Mouse (Mus musculus) brain, embryonic 18.5 days (tissue): Measurements from ENCODE around the gene Adat1.

Experiments
- DNase-seq: peaks from one replicate; pipeline ENCODE4 v3.0.0-alpha.2; 2012; ENCODE audit warnings: low read depth, low spot score

Gene Adat1

DNA sequence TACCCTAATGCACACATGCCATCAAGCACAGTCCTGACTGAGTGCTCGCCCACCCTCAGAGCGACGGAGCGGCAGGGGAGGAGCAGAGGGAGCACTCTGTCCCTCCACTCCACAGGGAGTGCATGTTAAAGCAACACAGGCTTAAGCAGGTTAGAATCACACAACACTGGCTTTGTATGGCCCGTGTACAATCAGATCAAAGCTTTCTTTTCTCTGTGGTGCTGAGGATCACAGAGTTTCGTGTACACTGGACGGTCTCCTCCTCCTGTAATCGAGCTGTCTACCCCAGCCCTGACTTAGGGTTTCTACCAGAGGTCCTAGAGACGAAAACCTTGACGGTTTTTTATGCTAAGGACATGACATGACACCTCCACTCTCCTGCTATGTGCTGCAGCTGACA, 23.6 kb downstream of the Adat1 start:
- no peak for DNase-seq

DNA sequence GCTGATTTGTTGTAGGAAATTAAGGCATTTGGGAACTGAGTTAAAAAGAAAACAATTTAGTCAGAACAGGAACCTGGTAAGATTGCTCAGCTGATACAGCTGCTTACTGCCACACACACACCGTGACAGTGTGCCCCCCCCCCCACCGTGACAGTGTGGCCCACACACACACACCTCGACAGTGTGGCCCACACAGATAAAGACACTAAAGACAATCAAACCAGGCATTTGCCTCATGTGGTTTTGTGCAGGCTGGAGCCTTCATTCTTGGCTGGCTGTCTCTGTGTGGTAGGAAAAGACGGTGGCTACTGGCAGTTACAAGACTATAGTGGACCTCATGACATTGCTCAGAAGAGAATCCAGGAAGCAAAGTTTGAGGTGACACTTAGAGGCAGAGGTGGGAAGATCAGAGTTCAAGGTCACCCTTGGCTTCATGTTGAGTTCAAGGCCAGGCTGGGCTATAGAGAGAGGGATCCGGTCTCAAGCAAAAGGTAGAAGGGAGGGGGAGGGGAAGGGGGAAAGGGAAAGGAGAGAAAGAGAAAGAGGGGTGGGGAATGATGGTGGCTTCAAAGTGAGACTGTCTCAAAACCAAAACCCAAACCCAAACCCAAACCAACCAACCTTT, 24.7 kb downstream of the Adat1 start:
- DNase-seq = no peak

DNA sequence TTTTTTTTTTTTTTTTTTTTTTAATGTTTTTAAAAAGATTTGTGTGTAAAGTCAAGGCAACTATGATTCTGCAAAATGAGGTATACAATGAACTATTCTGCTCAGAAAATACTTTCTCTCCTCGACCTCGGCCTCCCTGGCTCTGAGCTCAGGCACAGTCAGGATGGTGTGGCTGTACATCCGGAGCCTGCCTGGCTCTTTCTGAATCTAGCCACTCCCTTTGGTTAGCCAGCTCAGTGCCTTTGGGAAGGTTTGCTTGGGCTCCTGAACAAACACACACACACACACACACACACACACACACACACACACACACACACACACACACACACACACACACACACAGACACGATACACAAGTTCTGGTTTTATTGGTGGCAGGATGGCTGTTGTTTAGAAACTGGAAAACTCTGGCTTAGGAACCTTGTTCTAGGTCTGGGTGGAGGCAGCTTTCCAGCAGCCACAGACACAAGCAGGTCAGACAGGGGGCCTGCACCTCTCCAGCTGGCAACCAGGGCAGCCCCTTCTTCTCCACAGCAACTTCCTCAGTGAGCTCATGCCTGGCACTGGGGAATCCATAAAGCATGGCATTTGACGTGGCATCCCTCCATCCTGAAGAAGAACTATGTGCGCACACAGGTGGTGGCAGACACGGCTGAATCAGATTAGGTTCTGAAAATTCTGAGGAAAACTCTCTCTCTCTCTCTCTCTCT, 27.1 kb downstream of the Adat1 start:
- DNase-seq = no peak

DNA sequence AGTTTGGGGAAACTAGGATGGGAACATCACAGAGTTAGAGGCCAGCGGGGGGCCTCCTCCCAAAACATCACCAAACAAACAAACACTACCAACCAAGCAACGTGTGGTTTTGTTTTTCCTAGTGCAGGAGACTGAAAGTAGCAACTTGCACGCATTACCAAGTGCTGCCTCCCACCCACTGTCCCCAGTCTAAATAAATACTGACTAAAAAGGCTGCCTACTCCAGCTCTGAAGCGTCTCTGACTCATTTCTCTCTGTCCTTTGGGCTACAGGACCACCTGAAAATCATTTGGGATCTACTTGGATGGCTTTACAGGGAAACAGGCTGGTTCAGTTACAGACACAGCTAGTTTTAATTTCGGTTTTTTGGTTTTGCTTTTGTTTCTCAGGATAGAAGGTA, 27.8 kb downstream of the Adat1 start:
- no peak for DNase-seq

DNA sequence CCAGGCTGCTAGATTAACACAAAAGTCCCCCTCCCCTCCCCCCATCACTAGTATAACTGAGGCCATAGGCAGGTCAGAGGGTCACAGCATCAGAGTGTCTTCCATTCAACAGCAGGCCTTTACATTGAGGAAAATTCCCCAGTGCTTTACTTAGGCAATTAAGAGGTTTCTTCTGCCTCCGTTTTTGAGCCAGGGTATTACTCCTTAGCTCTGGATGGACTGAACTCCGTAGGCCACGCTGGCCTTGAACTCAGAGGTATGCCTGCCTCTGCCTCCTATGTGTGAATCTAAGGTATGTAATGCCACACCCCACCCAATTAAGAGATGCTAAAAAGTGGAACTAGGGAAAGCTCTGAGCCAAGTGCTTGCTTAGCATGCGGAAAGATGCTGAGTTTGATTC, 28.6 kb downstream of the Adat1 start:
- no peak for DNase-seq

DNA sequence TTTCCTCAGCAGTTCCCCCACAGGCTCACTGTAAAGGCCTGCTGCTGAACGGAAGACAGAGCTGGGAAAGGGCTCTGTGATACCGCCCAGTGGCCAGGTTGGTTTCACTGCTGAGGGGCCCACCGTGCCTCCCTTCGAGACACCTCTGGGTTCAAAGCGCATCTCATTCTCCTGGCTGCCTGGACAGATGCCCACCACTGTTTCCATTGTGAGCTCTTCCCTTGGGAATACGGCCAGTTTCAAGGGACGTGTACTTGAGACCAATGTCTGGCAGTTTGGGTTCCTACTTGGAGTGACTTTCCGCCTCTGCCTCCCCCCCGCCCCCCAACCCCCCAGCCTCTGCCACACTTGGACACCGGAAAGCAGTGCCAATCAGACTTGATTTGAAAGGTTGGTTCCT, 29.0 kb downstream of the Adat1 start:
- no peak for DNase-seq

DNA sequence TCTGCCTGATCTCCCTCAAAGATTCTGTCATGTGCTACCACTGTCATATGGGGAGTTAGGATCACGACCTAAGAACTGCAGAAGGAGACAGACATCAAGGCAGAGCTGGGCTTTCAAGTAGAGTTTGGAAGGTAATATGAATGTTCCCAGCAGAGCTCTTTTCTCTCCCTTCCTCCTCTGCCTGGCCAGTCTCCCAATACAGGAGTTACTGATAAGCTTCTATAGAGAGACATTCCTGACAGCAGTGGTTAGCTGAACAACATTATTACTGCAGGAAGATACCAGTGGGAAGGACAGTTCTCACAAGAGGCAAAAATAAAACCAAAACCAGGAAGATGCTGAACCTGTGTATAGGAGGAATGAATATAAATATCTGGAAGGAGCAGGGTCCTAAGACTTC, 29.5 kb downstream of the Adat1 start:
- DNase-seq = no peak

DNA sequence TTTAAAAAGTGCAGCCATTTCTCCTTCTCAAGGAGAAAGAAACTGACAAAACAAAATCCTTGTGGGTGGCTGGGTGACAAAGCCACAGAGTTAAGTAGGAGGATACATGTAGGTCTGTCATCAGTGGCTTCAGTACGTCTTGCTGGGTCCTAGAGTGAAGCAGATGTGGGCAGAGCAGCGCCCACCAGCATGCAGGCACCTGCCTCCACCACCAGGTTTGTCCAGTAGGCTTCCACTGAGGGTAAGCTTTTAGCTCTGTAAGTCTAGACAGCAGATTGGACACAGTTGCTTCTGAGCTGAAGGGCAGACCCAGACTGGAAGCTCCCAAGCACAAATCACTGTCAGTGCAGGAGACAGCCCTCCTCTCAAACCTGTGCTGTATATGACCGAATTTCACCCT, 30.8 kb downstream of the Adat1 start:
- no peak for DNase-seq

DNA sequence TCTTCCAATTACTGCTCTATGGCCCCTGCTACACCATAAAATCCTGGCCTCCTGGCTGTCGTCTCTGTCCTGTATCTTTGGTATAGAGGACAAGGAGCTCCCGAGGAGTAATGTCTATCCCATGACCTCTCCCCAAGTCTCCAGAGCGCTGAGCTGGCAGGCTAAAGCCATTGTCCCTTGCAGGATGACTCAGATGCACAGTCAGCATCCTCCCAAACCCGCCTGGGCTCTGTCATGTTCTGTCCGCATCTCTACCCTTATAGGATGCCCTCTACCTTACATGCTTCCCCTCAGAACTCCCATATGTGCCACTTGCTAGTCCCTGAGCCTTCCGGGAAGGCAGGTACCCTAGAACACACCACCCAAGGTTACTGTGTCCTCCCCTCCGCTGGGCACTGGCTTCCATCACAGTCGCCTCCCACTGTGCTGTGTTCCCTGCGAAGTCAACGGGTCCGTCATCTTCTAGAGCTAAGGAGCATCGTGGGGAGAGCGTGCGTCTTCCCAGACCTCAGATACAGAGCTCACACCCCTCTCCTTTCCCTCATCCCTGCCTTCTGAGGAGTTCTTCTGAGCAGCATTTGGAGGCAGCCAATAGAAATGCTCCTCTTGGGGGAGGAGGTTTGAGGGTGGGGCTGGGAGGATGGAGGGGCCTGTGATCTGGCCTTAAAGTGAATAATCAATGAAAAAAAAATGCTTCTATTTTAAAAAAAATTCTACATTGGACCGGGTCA, 31.3 kb downstream of the Adat1 start:
- no peak for DNase-seq

DNA sequence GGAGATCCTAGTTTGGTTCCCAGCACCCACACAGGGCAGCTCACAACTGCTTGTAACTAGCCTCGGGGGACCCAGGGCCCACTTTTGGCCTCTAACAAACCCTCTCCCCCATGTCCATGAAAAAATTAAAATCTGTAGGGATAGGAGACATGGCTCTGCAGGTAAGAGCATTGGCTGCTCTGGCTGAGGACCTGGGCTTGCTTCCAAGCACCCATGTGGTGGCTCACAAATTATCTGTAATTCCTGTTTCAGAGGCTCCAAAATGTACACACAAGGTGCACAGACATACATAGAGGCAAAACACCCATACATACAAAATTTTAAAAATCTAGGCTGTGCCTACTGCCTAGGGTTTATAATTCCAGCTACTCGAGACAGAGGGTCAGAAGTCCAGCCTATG, 34.9 kb downstream of the Adat1 start:
- no peak for DNase-seq

DNA sequence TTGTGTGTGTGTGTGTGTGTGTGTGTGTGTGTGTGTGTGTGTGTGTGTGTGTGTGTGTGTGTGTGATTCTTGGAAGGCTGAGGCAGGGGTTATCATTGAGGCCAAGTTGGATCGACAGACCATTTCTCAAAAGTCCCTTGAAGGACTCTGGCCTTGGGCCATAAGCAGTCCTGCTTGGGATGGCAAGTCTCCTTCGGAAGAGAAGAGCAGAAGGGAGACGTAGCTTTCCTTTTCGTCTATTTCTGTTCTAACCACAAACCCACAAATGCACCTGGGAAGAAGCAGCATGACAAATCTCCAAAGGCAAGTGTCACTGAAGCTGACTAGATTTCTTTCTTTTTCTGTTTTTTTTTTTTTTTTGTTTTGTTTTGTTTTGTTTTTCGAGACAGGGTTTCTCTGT, 36.2 kb downstream of the Adat1 start:
- no peak for DNase-seq

DNA sequence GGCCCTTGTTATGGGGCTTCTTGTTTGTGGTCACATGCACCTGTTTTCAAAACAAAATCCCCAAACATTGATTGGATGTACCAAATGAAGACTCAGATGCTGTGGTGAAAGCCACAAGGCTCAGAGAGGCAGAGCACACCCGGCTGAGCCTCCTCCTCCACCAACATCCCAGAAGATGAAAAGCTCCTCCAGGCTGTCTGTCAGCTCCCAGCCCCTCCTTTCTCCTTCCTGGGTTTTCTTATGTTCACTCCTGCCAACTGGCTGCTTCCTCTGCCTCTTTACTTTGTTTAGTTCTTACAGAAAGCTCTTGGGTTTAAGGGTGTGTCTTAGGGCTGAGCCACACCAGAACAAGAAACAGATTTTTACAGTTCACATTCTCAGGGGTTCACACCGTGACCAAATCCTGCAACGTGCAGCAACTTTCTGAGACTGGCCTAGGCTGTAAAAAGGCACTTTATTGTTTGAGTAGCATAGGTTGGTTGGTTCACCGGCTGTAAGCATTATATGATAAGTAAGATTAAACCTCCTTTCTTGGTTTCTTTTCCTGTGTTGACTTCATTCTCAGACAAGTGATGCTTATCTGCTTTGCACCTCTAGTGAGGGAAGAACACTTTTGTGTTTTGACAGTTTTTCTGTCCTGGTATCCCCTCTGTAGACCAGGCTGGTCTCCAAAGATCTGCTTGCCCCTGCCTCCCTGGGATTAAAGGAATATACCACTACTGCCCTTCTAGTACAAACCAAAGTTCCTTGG, 37.1 kb downstream of the Adat1 start:
- no peak for DNase-seq

DNA sequence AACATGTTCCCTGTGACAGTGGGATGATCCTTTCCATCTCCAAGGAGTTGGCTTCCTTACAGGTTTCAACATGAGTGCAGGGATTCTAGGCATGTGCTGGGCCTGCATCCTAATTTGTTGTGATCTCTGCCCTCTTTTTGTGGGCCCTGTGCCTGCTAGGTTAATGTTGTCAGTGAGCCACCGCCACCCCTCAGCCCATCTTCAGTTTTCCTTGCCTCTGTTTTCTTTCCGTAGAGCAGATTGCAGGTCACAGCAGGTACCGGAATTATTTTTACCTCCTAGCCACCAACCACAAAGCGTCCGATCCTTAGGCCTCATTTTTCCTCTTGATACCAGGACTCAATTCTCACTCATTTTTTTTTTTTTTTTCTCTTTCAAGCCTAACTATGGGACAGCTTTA, 40.2 kb downstream of the Adat1 start:
- no peak for DNase-seq

DNA sequence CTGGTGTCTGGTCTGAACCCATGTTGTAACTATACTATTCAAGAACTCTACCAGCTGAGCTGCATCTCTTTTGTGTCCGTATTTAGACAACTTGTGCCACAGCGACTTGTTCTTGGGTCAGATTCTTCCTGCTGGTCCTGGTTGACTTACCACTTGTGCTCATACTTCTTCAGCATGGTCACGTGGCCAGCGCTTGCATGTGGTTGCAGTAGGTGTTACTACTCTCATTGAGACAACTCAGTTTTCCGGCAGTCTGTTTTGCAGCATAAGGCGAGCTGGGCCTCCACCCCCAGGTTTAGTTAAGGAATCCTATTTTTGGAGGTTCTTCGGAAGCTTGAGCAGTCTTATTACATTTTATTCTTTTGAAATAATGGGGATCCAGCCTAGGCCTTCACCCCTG, 40.8 kb downstream of the Adat1 start:
- no peak for DNase-seq

DNA sequence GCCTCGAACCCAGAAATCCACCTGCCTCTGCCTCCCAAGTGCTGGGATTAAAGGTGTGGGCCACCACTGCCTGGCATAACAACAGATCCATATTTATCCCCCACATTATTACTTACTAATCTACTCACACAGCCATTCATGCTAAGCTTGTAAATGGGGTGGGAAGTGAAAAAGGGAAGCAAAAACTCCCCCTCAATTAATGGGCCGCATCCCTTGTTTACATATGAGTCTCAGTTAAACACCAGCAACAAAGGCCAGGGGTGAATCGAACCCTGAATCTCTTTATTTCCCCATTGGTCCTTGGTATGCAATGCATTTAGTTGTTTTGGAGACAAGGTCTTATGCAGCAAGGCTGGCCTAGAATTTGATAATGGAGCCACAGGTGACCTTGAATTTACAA, 41.3 kb downstream of the Adat1 start:
- no peak for DNase-seq

DNA sequence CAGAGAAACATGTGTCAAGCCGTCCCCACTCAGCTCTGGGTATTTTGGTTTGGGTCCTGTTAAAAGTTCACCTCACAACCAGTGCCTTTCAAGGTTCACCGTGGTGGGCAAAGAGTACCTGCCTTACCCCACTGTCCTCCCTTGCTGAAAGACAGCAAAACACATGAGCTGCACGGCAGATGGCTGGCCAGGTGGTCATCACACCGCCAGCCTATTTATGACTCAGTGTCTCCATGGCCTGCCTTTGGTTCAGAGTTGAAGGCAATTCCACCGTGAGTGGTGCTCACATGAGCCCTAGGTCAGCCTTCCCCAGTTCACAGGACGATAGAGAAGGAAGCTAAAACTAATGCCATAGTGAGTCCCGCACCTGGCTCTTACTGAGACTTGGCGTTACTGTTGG, 44.1 kb downstream of the Adat1 start:
- no peak for DNase-seq

DNA sequence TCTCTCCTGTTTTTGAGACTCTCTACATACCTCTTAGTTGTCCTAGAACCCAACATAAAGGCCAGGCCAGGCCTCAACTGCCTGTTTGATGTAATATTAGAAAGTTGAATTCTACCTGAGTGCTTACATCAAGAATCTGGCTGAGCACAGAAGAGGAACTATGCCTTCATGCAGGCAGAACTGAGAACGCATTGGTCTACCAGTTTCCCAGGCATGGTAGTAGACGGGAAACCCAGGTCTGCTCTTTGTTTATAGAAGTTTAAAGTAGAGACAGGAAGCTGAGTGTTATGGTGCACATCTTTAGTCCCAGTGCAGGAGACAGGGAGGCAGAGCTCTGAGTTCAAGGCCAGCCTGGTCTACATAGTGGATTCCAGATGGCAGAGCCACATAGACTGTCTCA, 45.0 kb downstream of the Adat1 start:
- DNase-seq = no peak

DNA sequence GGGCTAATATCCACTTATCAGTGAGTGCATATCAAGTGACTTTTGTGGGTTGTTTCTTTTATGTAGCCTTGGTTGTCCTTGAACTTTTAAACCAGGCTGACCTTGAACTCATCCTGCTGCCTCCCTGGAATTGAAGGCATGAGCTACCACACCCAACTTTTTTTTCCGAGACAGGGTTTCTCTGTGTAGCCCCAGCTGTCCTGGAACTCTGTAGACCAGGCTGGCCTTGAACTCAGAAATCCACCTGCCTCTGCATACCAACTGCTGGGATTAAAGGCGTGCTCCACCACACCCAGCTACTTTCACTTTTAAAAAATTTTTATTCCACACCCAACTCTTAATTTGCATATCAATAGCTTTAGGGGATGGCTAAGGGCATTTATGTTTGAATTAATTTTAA, 48.6 kb downstream of the Adat1 start:
- no peak for DNase-seq

DNA sequence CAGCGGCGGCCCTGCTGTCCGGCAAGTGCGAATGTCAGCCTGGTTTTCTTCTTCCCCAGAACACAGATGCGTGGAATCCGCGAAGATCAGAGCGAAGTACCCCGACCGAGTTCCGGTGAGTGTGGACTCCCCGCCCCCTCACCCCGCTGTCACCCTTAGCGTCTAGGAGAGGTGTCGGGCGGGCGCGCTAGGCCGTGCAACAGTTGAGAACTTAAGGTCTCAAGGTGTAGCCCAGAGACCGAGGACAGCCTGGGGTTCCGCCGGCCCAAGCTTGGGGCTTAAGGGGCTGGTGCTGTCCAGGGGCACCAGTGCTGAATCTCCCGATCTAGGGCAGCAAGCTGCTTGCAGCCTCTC, 51.0 kb downstream of the Adat1 start:
- no peak for DNase-seq

DNA sequence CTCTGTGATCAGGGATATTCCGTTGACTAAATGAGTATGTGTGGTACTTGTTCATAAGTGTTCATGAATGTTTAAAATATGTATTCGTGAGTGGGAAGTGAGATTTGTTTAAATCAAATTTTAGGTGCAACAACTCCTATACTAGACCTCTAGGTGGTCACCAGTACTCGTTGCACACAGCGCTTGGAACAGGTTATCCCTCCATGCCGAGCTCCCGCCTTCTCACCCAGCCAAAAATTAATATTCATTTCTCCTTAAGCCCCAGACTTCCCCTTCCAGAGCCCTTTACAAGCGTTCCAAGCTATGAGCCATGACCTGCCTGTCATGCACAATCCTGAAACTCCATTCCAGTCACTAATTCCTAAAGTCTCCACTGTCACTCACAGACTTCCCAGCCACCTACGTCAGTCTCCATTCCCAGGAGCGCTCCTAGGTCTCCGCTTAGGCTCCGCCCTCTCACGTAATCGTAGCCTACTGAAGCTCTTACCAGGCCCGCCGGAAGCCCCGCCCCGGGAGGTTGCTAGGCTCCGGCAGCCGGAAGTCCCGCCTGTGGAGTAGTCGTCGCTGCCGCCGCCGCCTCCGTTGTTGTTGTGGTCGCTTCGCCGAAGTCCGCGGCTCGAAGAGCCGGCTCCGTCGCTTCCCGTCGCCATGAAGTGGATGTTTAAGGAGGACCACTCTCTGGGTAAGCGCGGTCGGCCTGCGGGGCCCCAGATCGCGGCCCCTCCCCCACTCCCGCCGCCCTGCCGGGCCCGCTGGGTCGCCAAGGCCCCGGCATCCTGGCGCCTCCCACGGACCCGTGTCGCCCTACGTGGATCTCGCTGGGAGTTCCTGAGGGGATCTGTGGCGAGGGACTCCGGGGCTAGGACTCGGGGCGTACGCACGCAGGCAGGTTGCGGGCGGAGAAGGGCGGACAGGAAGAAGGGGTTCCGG, 51.7 kb downstream of the Adat1 start, which contains the start of gene Gabarapl2:
Gene Gabarapl2, plus strand, starts transcription at position 533 of the 930 bp plus-strand sequence.
- DNase-seq = peak; percentile 88

DNA sequence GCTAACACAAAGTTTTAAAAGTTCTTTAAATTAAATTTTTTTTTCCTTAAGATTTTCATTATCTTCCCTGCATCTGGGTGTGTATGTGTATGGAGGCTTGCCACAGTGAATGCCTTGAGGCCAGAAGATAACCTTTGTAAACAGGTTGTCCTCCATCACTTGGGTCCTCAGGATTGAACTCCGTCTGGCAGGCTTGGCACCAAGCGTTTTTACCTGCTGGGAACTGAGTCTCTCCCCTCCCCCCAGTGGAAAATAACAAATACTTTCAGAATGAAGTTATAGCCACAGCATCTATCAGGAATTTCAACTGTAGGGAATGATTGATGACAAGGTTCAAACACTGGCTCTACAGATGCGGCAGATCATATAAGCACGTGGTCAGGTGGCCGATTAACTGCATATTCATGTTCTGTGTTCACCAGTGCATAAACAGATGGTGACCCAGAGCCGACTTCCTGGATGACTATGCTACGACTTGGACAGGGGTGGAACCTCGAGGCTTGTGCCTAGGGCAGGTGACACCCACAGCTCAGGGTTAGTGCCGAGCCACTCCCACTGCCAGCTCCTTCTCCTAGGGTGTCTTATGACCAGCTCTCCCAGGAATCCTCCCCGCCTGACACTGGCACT, 52.5 kb downstream of the Adat1 start:
- no peak for DNase-seq
